Mouse (Mus musculus) hematopoietic multipotent progenitor cell, adult 10-12 weeks (in vitro differentiated cells): ENCODE results near the gene Psat1. TPM values are rescaled to one million over a fixed set of nuclear protein-coding genes. Genes with fewer than 3 reads are reported as not detected.

Source experiments
- polyA plus RNA-seq: library from polyadenylated mRNA; stranded (reverse); fragments of >175 nt; gene quantifications from 2 replicates; pipeline ENCODE4 v1.2.3, GENCODE M21; 2012; ENCODE audit warnings: low replicate concordance

Psat1 gene
- 3.2 and 5.2 TPM in 2 replicates for polyA plus RNA-seq

DNA sequence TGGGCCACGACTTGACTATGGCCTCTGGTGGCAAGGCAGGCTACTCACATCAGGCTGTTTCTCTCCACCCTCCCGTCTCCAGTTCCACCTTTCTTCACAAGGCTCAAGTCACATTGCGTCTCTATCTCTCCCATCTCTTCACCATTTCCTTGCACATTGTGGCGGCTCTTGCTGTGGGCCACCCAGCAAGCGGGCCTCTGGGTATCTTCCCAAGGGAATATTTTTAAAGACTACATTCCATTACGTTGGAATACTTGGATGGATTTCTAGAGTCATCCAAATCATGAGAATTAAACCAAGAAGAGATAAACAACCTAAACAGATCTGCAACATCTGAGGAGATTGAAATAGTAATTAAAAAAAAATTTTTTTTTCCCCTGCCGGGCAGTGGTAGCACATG is at the start of gene Psat1:
Psat1 (minus strand) TSS at position 101 of the 400 bp plus-strand sequence.

DNA sequence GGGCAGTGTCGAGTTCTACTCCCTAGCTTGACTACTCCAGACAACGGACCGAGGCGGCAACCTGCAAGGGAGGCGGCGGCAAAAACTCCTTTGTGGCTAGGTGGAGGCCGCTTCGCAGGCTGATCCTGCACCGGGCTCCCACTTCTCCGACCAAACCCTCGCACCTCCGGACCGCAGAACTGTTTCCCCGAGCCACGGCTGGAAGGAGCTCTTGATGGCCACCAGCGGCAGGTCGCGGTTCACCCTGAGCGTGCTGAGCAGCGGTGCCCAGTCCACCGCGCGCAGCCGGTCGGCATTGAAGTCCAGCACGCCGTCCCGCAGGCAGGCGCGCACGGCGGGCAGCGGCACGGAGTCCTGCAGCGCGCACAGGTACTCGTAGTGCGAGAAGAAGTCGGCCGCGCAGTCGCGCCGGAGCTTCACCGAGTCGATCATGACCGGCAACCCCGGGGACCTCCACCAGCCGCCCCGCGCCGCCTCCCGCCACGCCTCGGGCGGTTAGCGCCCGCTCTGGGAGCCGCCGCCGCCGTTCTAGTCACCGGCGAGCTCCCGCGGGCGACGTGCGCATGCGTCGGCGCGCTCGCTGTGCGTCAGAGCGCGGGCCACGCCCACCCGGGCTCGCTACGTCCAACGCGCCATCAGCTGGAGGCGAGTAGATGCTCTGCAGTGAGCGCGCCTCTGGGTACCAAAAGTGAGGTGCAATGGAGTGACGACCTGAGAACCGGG is 37.5 kb upstream of the Psat1 start, which contains the start of gene Cep78:
Cep78 (minus strand) TSS at position 541 of the 723 bp plus-strand sequence.

Other genes starting within 250 kb of the Psat1 start
- gene Cep78, start 37.7 kb upstream of the Psat1 start, polyA plus RNA-seq: 3.0 and 3.3 TPM in 2 replicates
- gene Gnaq, start 185.5 kb upstream of the Psat1 start, polyA plus RNA-seq: 6.1 and 13.9 TPM in 2 replicates